Mouse (Mus musculus) heart, postnatal 0 days (tissue): ENCODE results near the gene Nckap1l.

Source experiments
- CTCF ChIP-seq: IDR thresholded peaks from 2 replicates; pipeline ENCODE4 v1.5.1; 2016; ENCODE audit warnings: antibody characterized with exemption, control low read depth, low read depth
- EP300 ChIP-seq: IDR thresholded peaks from 2 replicates; pipeline ENCODE4 v1.6.1; 2016; ENCODE audit warnings: antibody characterized with exemption, low read depth

GRCm38 (mm10) chr15:103485106-103485505, 31.5 kb downstream of the Nckap1l start:
- TF ChIP-seq EP300 (no peak), CTCF (no peak)
